Mouse (Mus musculus): Measurements from ENCODE around the gene Pyroxd1. TPM values are rescaled to one million over a fixed set of nuclear protein-coding genes. Genes with fewer than 3 reads are reported as not detected.

Pyroxd1 gene
- polyA plus RNA-seq (2012; rRNA removed) (1.5 and 2.5 TPM in 2 replicates), polyA plus RNA-seq (2014; fragmentation: Nextera tagmentation; extraction: Ambion mirVana) (6.1 and 6.4 TPM in 2 replicates)

- peak within 1 kb of the TSS; percentile 73 to 85 for H3K4me3 ChIP-seq (ENCODE audit: insufficient read depth in 1 of 2, low read depth in 2 of 2, low read length in 2 of 2)
- H3K36me3 ChIP-seq (replicated peaks; ENCODE audit: control insufficient read depth, insufficient read depth, low read depth), result no peaks in the 10 kb centered on the region
- DNase-seq (ENCODE audit: low read depth in 3 of 3, low spot score in 3 of 3) (peak; percentile 75 to 77 (median 76)), ATAC-seq (ENCODE audit: insufficient read depth) (peak; percentile 97)
- H3K9ac ChIP-seq (replicated peaks), result peak within 1 kb of the TSS; percentile 55
- H3K27me3 ChIP-seq (ENCODE audit: control insufficient read depth, insufficient read depth, low read length), result no peaks in the 10 kb centered on the region
- TF ChIP-seq EP300 (IDR thresholded peaks at IDR 0.05; ENCODE audit: low read depth), result no peak
- TF ChIP-seq CTCF (IDR thresholded peaks at IDR 0.05; ENCODE audit: low read depth), result peak; percentile 23; the same call in 1 of the 2 replicates
- peak within 1 kb of the TSS; percentile 33 for H3K27ac ChIP-seq
- H3K4me2 ChIP-seq (ENCODE audit: low read depth), result peak within 1 kb of the TSS; percentile 78
- H3K9me3 ChIP-seq (ENCODE audit: control insufficient read depth, low read length), result no peaks in the 10 kb centered on the region
- H3K4me1 ChIP-seq (replicated peaks; ENCODE audit: control insufficient read depth in 2 of 2, insufficient read depth in 2 of 2, low read length in 1 of 2), result peaks cover 7 to 9% of the 10 kb centered on the region in 2 experiments
- WGBS (ENCODE audit: insufficient replicate concordance), result under 1% methylated on average over 48 of the region's 48 CpGs
Observed at GRCm38 (mm10) chr6:142345440-142346038, at the start of gene Pyroxd1. Pyroxd1 (plus strand) TSS chr6:142345654.

- H3K4me3 ChIP-seq (ENCODE audit: insufficient read depth in 1 of 2, low read depth in 2 of 2, low read length in 2 of 2), result no peak within 1 kb of the TSS
- ATAC-seq (ENCODE audit: insufficient read depth) (no peak), DNase-seq (ENCODE audit: low read depth in 3 of 3, low spot score in 3 of 3) (no peak)
- no peak within 1 kb of the TSS for H3K27ac ChIP-seq
- no peaks in the 10 kb centered on the region for H3K4me1 ChIP-seq (replicated peaks; ENCODE audit: control insufficient read depth in 2 of 2, insufficient read depth in 2 of 2, low read length in 1 of 2)
- H3K27me3 ChIP-seq (ENCODE audit: control insufficient read depth, insufficient read depth, low read length), result no peaks in the 10 kb centered on the region
- no peak within 1 kb of the TSS for H3K4me2 ChIP-seq (ENCODE audit: low read depth)
- 45% methylated on average over 4 of the region's 4 CpGs for WGBS (ENCODE audit: insufficient replicate concordance)
- H3K36me3 ChIP-seq (replicated peaks; ENCODE audit: control insufficient read depth, insufficient read depth, low read depth), result no peaks in the 10 kb centered on the region
- no peak within 1 kb of the TSS for H3K9ac ChIP-seq (replicated peaks)
- TF ChIP-seq CTCF (IDR thresholded peaks at IDR 0.05; ENCODE audit: low read depth) (no peak), EP300 (IDR thresholded peaks at IDR 0.05; ENCODE audit: low read depth) (no peak)
- H3K9me3 ChIP-seq (ENCODE audit: control insufficient read depth, low read length), result no peaks in the 10 kb centered on the region
Observed at GRCm38 (mm10) chr6:142298098-142298497, 47.4 kb upstream of the Pyroxd1 start, which contains the start of gene Iapp. Iapp (plus strand) TSS chr6:142298423.

- no peak overlapping the region for H3K9ac ChIP-seq (replicated peaks)
- H3K4me2 ChIP-seq (ENCODE audit: low read depth), result no peak overlapping the region
- DNase-seq (ENCODE audit: low read depth in 3 of 3, low spot score in 3 of 3), result no peak
- no peaks in the 10 kb centered on the region for H3K27me3 ChIP-seq (ENCODE audit: control insufficient read depth, insufficient read depth, low read length)
- H3K9me3 ChIP-seq (ENCODE audit: control insufficient read depth, low read length), result peaks cover 3% of the 10 kb centered on the region
- no peaks in the 10 kb centered on the region for H3K4me1 ChIP-seq (replicated peaks; ENCODE audit: control insufficient read depth in 2 of 2, insufficient read depth in 2 of 2, low read length in 1 of 2)
- TF ChIP-seq EP300 (IDR thresholded peaks at IDR 0.05; ENCODE audit: low read depth), result no peak
- TF ChIP-seq CTCF (IDR thresholded peaks at IDR 0.05; ENCODE audit: low read depth), result no peak
- ATAC-seq (ENCODE audit: insufficient read depth), result no peak
- H3K4me3 ChIP-seq (ENCODE audit: insufficient read depth in 1 of 2, low read depth in 2 of 2, low read length in 2 of 2), result no peak overlapping the region
- H3K36me3 ChIP-seq (replicated peaks; ENCODE audit: control insufficient read depth, insufficient read depth, low read depth), result no peaks in the 10 kb centered on the region
- no peak overlapping the region for H3K27ac ChIP-seq
Observed at GRCm38 (mm10) chr6:142305076-142305475, 40.4 kb upstream of the Pyroxd1 start.

- ATAC-seq (ENCODE audit: insufficient read depth) (no peak), DNase-seq (ENCODE audit: low read depth in 3 of 3, low spot score in 3 of 3) (no peak)
- Histone ChIP-seq H3K9me3 (ENCODE audit: control insufficient read depth, low read length) (peaks cover 3% of the 10 kb centered on the region), H3K4me1 (replicated peaks; ENCODE audit: control insufficient read depth in 2 of 2, insufficient read depth in 2 of 2, low read length in 1 of 2) (no peaks in the 10 kb centered on the region), H3K4me2 (ENCODE audit: low read depth) (no peak overlapping the region), H3K9ac (replicated peaks) (no peak overlapping the region), H3K36me3 (replicated peaks; ENCODE audit: control insufficient read depth, insufficient read depth, low read depth) (no peaks in the 10 kb centered on the region), H3K27me3 (ENCODE audit: control insufficient read depth, insufficient read depth, low read length) (no peaks in the 10 kb centered on the region), H3K4me3 (ENCODE audit: insufficient read depth in 1 of 2, low read depth in 2 of 2, low read length in 2 of 2) (no peak overlapping the region), H3K27ac (no peak overlapping the region)
- WGBS (ENCODE audit: insufficient replicate concordance), result 52% methylated on average over 5 of the region's 5 CpGs
- TF ChIP-seq CTCF (IDR thresholded peaks at IDR 0.05; ENCODE audit: low read depth), result no peak
- no peak for TF ChIP-seq EP300 (IDR thresholded peaks at IDR 0.05; ENCODE audit: low read depth)
Observed at GRCm38 (mm10) chr6:142314285-142314684, 31.2 kb upstream of the Pyroxd1 start.

GRCm38 (mm10) chr6:142317106-142317505 is 28.3 kb upstream of the Pyroxd1 start:
- no peak for ATAC-seq (ENCODE audit: insufficient read depth)
- Histone ChIP-seq H3K27me3 (ENCODE audit: control insufficient read depth, insufficient read depth, low read length) (no peaks in the 10 kb centered on the region), H3K9me3 (ENCODE audit: control insufficient read depth, low read length) (no peaks in the 10 kb centered on the region), H3K36me3 (replicated peaks; ENCODE audit: control insufficient read depth, insufficient read depth, low read depth) (no peaks in the 10 kb centered on the region), H3K4me2 (ENCODE audit: low read depth) (no peak overlapping the region), H3K4me1 (replicated peaks; ENCODE audit: control insufficient read depth in 2 of 2, insufficient read depth in 2 of 2, low read length in 1 of 2) (no peaks in the 10 kb centered on the region), H3K4me3 (ENCODE audit: insufficient read depth in 1 of 2, low read depth in 2 of 2, low read length in 2 of 2) (no peak overlapping the region), H3K27ac (no peak overlapping the region), H3K9ac (replicated peaks) (no peak overlapping the region)
- no peak for DNase-seq (ENCODE audit: low read depth in 3 of 3, low spot score in 3 of 3)
- TF ChIP-seq EP300 (IDR thresholded peaks at IDR 0.05; ENCODE audit: low read depth), result no peak
- no peak for TF ChIP-seq CTCF (IDR thresholded peaks at IDR 0.05; ENCODE audit: low read depth)

All from liver, embryonic 14.5 days (tissue).